Mouse (Mus musculus): ENCODE measurements around the gene Dlgap4.
"Not testable (repeated sequence)": the region's sequence is repeated elsewhere in the genome, so short reads cannot be mapped to it uniquely, and the experiment has no call there.

Dlgap4 gene

DNA sequence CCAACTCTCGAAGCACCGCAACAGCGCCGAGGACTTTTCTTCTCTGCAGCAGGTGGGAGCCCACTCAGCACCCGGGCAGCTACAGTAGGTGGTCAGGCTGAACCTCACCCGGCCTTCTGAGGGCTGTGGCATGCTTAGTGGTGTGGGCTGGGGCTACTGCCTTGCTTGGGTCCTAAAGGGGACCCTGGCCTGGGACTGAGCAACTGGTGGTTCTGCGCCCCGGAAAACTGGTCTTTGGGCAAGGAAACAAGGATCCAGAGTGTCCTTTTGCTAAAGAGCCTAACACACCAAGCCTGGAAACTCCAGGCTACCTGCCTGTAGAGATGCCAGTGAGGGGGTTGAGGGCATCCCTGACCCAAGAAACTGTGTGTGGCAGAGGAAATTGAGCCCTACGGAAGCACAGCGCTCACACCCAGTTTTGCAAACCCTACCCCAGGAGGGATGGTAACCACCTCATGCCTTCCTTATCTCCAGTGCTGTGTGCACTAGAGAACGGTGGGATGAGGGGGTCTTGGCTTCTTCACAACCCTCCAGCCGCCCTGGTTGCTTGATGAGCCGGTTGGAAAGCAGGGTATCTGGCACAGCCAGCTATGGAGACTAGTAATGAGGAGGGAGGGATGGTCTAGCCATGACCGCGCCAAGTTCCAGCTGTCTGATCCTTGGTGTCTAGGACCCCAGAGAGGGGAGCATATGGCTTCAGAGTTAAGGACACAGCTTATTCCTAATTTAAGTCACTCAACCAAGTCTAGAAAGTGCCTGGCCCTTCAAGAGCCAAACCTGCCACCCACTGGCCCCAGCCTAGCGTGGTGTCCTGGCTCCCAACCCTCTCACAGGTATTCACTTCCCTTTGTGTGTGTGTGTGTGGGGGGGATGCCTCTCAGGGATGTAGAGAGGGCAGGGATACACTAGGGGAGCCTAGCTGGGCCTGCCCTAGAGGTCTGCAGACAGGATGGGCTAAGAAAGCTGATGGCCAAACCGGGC is 162.2 kb downstream of the Dlgap4 start:
- DNase-seq (ENCODE audit: low spot score): peak; percentile 18

DNA sequence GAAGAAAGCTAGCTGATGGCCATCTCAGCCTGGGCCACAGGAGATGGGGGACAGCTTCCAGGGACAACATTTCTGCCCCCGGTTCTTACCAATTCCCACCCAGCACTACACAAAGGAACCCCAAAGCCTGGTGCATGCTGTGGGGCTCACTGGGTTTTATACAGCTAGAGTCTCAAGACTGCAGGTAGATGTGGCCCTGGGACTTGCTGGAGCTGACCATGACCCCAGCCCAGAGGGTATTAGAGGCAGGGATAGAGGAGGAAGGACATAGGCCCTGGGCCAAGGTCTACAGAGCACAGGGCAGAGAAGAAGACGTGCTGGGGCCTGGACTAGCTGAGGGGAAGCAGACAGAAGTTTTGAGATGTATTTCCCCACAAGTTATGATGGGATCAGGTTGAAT is 163.4 kb downstream of the Dlgap4 start:
- no peak for DNase-seq (ENCODE audit: low spot score)

DNA sequence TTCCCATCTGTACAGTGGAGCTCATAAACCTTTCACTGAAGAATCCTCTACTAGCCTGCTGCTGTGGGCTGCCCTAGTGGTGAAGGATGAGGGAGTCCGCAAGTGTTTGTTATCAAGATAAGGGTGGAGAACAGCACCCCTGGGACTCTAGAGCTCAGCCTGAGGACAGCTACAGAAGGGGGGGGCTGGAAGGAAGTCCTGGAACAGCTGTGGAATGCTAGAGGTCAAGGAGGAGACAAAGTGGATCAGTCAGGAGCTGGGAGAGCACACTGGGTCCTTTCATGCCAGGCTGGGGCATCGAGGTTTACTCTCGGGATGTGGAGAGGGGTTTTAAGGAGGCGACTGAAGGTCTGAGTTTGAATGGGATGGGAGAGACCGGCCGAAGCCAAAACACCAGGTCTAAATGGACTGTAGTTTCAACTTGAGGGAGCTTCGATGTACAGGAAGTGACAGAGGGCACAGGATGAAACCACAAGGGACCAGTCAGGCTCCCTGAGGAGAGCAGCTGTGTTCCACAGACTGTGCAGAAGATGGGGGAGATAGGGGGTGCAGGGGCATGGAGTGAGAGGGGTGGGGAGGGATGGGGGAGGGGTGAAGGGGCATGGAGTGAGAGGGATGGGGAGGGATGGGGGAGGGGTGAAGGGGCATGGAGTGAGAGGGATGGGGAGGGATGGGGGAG is 164.0 kb downstream of the Dlgap4 start:
- no peak for DNase-seq (ENCODE audit: low spot score)

DNA sequence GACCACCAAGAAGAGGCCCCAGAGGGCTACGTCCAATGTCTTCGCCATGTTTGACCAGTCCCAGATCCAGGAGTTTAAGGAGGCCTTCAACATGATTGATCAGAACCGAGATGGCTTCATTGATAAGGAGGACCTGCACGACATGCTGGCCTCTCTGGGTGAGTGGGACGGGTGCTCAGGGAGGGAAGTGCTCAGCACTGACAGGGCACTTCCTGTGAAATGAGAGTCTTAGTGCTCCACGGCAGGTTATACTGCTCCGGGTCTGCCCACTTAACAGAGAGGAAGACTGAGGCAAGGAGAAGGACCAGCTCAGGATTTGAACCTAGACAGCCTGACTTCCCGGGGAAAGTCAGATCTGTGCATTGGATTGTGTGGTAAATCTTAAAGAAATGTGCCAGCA is 165.1 kb downstream of the Dlgap4 start:
- DNase-seq (ENCODE audit: low spot score): no peak

DNA sequence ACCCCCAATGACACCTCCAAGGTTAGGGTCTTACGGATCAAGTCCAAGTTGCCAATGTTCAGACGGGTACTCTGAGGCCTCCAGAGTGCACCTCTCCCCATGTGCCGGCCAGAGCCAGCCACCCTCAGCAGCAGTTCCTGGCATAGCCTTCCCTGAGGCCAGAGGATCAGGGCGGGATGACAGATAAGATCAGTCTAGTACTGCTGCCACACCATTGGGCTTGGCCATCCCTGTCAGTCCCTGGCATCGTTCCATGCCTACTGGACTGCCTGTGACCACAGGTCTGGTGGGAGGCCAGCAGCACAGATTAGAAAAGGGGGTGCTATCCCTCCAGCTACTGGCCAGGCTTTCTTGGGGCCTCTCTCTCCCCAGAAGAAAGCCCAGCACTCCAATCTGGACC is 165.5 kb downstream of the Dlgap4 start:
- DNase-seq (ENCODE audit: low spot score): no peak

DNA sequence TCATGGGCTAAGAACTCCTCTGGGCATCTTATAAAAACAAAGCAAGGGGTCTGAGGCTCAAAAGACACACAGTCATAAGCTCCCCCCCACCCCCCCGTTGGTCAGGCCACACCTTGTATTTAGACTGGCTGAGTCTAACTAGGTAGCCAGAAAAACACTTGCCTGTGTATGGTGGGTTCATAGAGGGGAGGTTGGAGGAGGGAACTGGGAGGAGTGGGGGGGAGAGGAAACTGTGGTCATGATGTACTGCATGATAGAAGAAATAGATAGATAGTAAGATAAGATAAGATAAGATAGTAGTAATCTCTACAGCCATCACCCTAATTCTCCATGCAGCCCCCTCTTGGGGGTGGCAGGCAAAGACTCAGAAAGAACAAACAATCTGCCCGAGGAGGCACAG is 166.0 kb downstream of the Dlgap4 start:
- DNase-seq (ENCODE audit: low spot score): no peak

DNA sequence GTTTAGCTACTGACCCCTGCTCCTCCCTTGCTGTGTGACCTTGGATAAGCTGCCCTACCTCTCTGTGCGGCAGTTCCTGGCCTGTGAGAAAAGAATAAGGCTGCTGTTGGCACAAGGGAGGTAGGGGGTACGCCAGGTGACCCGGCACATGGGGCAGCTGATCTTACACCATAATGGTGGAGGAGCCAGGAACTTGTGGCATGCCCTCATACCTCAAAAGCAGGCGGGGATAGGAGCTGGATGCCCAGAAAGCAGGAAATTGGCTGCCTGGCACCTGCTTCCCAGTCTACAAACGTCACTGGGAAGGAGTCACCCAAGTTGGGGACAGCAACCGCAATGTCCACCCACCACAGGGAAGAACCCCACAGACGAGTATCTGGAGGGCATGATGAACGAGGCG is 166.6 kb downstream of the Dlgap4 start:
- no peak for DNase-seq (ENCODE audit: low spot score)

DNA sequence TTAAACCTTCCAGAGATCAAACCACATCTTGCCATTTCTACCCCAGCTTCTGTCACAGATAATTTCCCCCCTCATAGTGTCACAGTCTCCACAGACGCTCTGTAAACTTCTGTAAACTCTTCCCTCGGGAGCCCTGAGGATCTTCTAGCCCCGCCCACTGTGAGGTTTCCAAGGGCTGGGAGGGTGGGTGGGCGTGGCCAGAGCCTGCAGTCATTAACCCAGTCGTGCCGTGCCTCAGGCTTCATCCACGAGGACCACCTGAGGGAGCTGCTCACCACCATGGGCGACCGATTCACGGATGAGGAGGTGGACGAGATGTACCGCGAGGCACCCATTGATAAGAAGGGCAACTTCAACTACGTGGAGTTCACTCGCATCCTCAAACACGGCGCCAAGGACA is 167.2 kb downstream of the Dlgap4 start:
- peak; percentile 63 for DNase-seq (ENCODE audit: low spot score)

DNA sequence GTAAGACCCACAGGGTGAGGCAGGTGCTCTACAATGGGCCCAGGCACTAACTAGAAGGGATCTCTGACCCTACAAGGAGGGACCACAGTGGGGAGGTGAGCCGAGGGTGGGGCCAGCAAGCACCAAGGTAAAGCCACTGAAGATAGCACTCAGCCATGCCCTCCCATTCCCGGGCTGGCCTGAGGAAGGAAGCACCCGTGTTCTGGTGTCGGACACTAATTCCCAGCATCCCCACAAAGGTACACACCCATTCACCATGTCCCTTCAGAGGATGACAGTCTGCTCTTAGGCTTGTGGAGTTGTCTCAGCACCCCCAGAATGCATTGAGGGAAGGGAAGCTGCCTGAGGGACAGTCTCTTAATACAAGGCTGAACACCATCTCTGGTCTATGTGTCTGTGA is 167.8 kb downstream of the Dlgap4 start:
- no peak for DNase-seq (ENCODE audit: low spot score)

DNA sequence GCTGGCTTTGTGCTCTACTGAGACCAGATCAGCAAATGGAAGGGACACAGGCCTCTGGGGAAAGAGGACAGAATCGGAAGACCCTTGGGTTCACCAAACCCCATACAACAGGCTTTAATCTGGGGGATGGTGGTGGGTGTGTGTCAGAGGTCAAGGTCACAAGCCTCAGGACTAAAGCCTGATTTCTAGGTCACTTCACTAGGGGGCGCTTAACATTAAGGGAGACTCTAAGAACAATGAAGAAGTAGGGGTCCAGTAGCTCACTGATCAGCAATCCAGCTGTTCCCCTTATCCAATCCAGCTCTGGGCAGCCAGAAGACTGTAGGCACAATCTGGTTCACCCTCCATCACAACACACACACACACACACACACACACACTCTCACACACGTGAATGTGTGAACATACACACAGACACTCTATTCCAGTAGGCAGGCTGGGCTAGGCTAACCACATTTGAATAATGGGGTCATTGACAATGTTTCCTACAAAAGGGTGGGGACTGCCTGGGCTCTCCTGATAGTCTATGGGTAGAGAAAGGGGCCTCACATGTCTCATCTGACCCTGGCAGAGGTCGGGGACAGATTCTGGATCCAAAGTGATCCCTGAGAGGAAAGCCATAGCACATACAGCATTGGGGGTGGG is 168.5 kb downstream of the Dlgap4 start:
- no peak for DNase-seq (ENCODE audit: low spot score)

DNA sequence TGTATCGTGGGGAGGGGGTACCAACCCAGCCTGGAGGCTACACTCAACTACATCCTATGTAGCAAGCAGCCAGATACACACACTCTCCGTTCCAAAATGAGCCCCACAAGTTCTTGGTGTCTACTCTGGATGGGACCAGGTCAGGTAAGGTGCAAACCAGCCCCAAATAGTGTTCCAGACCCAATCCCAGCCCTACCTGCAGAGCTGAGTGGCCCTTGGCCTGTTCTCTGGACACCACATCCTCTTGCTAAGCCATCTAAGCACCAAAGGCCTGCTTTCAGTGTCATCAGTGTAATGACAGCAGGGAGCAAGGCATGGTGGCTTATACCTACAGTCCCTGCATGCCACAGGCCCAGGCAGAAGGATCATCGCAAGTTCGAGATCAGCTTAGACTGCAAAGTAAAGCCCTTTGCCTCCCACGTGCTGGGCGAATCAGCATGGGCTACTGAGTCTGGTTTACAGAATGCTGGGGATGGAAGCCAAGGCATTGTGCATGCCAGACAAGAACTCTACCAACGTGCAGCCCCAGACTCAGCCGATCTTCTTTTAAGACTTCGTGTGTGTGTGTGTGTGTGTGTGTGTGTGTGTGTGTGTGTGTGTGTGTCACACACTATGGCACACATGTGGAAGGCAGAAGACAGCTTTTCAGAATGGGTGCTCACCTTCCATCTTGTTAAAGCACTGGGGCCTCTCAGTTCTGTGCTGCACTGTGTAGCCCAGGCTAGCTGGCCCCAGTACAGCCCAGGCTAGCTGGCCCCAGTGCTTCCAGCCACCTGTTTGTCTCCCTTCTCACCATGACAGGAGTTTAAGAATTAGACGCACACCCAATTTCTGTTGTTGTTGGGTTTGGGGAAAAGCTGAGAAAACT is 169.2 kb downstream of the Dlgap4 start:
- no peak for DNase-seq (ENCODE audit: low spot score)

DNA sequence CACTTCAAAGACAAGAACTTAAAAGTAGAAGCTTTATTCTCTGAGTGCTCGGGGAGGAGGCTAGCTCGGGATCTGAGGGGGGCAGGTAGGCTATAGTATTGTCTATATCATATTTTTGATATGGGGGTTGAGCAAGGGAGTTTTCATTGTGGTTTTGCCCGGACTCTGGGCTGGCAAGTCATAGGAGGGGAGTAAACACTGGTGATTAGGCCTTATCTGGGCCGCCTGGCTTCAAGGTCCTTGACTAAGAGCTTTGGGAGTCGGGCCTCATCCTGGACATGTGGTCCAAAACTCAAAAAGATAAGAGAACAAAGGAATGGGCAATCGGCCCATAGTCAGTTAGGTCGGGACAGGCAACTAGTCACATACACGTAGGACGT is 169.8 kb downstream of the Dlgap4 start:
- no peak for DNase-seq (ENCODE audit: low spot score)

DNA sequence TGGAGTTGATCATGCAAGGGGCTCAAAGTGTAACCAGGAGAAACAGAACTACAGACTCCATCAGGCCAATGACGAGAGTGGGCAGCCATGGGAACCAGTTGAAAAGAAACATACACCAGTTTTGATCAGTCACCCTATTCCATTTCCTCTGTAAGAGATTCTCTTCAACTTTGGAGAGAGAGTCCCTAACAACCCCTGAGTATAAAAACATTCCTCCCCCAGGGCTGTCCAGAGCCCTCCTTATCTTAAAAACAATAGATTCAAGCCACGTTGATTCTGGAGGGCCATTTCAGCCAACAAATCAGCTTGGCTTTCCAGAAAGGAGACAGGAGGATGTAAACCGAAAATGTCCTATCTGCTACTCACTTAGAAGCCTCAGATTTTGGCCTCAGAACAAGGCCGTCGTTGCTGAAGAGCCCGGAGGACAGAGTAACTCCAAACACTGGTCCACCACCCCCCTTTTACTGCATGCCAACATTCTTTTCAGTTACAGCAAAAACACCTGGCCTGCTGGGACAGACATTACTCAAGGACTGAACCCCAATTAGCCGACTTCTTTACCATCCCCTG is 170.6 kb downstream of the Dlgap4 start:
- no peak for DNase-seq (ENCODE audit: low spot score)

DNA sequence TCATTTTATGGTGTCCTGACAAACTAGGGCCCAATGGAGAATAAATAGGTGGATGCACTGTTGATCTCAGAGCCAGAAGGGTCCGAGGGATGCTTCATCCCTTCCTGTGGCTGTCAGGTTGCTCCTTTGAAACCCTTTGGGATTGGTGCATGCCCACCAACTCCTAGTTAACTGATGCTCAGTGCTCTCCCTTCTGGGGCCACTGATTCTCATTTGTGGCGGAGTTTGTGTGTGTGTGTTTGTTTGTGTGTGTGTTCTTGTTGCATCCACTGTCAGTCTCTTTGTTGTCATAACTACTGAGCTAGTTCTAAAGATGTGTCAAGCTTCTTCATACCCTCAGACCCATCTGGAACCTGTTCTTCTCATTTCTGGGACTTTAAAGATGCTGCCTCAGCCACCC is 171.4 kb downstream of the Dlgap4 start:
- no peak for DNase-seq (ENCODE audit: low spot score)

DNA sequence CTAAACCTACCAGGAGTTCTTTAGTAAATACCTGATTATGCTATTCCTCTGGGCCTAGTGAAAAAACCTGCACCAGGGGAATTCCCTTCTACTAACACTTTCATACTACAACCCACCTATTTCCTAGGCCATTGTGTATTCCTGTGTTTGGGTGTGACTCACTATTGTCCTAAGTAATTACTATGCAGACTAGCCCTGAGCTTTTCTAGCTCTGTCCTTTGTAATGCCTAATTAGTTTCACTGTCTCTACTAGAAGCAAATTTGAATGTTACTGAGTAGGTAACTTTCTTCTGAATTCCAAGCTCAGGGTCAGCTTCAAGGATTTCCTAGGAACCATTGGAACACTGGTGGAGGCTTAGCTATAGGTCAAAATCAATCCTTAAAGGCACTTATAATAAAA is 172.9 kb downstream of the Dlgap4 start:
- DNase-seq (ENCODE audit: low spot score): not testable (repeated sequence)

DNA sequence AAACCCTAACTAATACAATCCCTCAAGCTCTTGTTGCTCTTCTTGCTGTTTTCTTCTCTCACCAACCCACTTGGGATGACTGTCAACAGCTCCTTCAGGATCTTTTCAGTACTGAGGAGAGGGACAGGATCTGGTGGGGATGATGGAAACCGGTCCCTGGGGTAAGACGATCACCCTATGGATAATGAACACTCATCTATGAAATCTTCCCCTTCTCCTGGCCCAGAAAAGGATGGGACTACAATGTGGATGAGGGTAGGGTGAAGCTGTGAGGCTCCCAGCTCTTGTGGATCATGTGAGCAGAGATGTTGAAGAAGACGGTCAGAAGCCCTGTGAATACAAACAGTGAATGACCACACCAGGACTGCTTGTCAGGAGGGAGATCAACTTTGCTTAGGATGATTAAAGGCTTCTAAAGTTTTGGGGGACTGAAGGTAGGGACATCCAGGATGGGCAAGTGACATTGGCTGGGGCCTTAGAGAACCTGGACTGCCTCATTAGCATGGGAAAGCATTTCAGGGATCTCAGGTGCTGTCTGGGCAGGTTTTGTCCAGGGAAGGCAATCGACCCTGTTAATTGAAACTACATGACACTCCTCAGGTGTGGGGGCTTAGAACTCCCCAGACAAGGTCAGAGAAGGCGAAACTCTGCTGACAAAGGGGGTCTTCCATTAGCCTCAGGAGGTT is 173.7 kb downstream of the Dlgap4 start:
- no peak for DNase-seq (ENCODE audit: low spot score)

DNA sequence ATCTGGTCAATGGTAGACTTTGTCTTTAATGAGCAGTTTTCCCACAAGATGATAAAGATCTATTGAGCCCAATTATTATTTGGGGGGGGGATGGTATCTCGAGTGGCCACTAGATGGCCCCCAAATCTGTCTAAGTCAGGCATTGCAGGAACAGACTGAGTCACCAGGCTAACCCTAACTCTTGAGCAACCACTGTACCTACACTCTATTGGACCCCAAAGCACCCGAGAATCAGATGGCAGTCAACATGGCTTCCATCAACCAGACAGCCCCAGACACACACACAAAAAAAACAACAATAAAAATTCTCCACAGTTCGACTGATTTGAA is 174.2 kb downstream of the Dlgap4 start:
- peak; percentile 40 for DNase-seq (ENCODE audit: low spot score)

DNA sequence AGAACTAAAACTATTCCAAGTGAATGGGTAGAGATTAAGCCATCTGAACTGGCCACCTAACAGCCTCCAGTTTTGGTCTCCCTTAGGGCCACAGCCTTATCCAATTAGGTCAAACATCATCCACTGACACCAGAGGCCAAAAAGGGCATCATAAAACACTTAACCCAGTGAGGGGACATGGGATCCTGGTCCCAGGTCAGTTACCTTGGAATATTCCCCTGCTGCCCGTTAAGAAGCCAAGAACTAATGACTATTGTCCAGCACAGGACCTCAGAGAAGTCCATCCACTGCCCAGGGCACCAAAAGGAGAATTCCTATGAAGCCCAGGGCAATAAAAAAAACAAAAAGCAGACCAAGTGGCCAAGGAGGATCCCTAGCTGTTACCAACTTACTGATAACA is 175.3 kb downstream of the Dlgap4 start:
- no peak for DNase-seq (ENCODE audit: low spot score)

DNA sequence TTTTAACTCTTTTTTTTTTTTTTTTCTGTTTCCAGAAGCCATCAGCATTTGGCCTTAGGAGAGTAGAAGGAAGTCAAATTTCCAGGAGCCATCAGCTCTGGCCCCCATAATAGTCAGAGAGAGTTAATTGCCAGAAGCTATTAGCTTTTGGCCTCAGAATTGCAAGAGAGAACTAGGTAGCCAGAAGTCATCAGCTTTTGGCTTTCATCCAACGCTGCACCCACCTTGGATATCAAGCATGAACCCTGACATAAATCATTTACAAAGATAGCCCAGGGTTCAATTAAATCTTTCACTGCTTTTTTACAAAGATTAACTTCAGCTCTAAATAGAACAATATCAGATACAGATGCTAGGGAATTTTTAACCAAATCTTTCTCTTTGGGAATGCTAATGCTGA is 185.0 kb downstream of the Dlgap4 start:
- DNase-seq (ENCODE audit: low spot score): no peak

DNA sequence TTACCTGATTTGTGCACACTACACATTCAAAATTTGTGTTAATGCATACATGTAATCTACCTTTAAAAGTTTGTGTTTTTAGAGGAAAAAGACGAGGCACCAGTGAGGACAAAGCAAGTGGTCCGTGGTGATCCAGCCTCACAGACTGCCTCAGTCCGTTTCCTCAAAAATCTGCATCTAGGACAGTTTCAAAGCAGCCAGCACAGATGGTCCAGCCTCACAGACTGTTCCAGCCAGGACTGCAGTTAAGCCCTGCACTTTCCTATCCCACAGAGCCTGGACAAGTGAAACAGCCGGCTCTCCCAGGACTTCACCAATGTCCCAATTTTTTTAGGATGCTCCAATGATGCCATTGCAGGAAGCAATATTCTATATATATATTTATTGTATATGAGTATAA is 187.5 kb downstream of the Dlgap4 start:
- no peak for DNase-seq (ENCODE audit: low spot score)

DNA sequence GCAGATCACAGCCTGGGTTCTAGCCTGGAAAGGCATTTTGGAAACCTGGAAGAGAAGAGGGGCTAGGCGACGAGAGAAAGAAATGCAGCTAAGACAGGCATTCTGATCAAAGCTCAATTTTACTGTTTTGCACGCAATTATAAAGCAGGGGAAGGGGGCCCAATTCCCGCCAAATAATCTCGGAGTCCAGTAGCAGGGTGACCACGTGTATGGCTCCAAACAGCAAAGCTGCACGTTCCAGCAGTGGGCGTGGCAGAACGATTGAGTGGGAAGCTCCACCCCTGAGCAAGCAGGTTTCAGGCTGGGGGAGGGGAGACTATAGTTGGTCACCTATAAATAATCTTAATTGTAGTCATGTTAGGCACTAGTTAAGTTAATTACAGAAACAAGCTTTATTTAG is 188.6 kb downstream of the Dlgap4 start:
- not testable (repeated sequence) for DNase-seq (ENCODE audit: low spot score)
